Mouse (Mus musculus) heart, embryonic 14.5 days (tissue): ENCODE results near the gene Fezf1. TPM values are rescaled to one million over a fixed set of nuclear protein-coding genes. Genes with fewer than 3 reads are reported as not detected.

Source experiments
- ATAC-seq: fragments of 200-750 bp; cut with Nextera tagmentation; 2 replicates; pipeline ENCODE4 v1.8.0; 2017; ENCODE audit warnings: low read depth, moderate TSS enrichment; ENCODE audit not compliant: insufficient number of reproducible peaks, insufficient read depth, low FRiP score
- H3K27ac ChIP-seq, 2 experiments: fragments of 200-500 bp in 1 of 2; fragments of 300-500 bp in 1 of 2; sonication (generic) in 1 of 2; replicated peaks in 1 of 2; 2 replicates each; pipeline ENCODE4 v1.5.1; 2012 to 2014; ENCODE audit warnings: low read depth in 2 of 2, low read length in 2 of 2, control low read depth in 1 of 2, mild to moderate bottlenecking in 1 of 2, mixed read lengths in 1 of 2; ENCODE audit not compliant: control insufficient read depth in 1 of 2, insufficient read depth in 1 of 2
- H3K27me3 ChIP-seq: fragments of 300-500 bp; sonication (generic); 2 replicates; pipeline ENCODE4 v1.6.1; 2014; ENCODE audit warnings: mild to moderate bottlenecking, low read length, control low read depth; ENCODE audit not compliant: control insufficient read depth, insufficient read depth
- H3K36me3 ChIP-seq: fragments of 300-500 bp; sonication (generic); 2 replicates; pipeline ENCODE4 v1.6.1; 2014; ENCODE audit warnings: mild to moderate bottlenecking, control low read depth, low read length, mixed read lengths; ENCODE audit not compliant: control insufficient read depth, insufficient read depth
- H3K4me1 ChIP-seq, 2 experiments: fragments of 200-500 bp in 1 of 2; fragments of 300-500 bp in 1 of 2; sonication (generic) in 1 of 2; 2 replicates each; pipeline ENCODE4 v1.6.1; 2012 to 2014; ENCODE audit warnings: low read length in 2 of 2, control low read depth in 1 of 2, mixed read lengths in 1 of 2; ENCODE audit not compliant: control insufficient read depth in 2 of 2, insufficient read depth in 2 of 2
- H3K4me2 ChIP-seq: fragments of 300-500 bp; sonication (generic); 2 replicates; pipeline ENCODE4 v1.6.1; 2014; ENCODE audit warnings: mild to moderate bottlenecking, low read length
- H3K4me3 ChIP-seq, 2 experiments: fragments of 200-500 bp in 1 of 2; fragments of 300-500 bp in 1 of 2; sonication (generic) in 1 of 2; 2 replicates each; pipeline ENCODE4 v1.5.1; 2012 to 2014; ENCODE audit warnings: low read length in 2 of 2, mild to moderate bottlenecking in 2 of 2, control low read depth in 1 of 2, low read depth in 1 of 2, moderate library complexity in 1 of 2; ENCODE audit not compliant: control insufficient read depth in 1 of 2, insufficient read depth in 1 of 2
- H3K9ac ChIP-seq: fragments of 300-500 bp; sonication (generic); 2 replicates; pipeline ENCODE4 v1.6.1; 2014; ENCODE audit warnings: mild to moderate bottlenecking, low read length
- H3K9me3 ChIP-seq: fragments of 300-500 bp; sonication (generic); 2 replicates; pipeline ENCODE4 v1.6.1; 2016; ENCODE audit warnings: low read length, control low read depth; ENCODE audit not compliant: control insufficient read depth
- WGBS: fragments of 180-500 bp; shearing (Covaris S2); extraction: QIAGEN DNeasy Blood & Tissue Kit; methylation state at CpG from one replicate; pipeline ENCODE4 v1.1.7; 2014; 5-methylcytosine and 5-hydroxymethylcytosine counted together
- polyA plus RNA-seq: library from polyadenylated mRNA; unstranded; fragments of >200 nt; fragmentation: Nextera tagmentation; extraction: Ambion mirVana; gene quantifications from 2 replicates; pipeline ENCODE4 v1.2.1, GENCODE M21; 2014

Fezf1 gene
- polyA plus RNA-seq, 1 experiment from 2014 or later, result not detected

DNA sequence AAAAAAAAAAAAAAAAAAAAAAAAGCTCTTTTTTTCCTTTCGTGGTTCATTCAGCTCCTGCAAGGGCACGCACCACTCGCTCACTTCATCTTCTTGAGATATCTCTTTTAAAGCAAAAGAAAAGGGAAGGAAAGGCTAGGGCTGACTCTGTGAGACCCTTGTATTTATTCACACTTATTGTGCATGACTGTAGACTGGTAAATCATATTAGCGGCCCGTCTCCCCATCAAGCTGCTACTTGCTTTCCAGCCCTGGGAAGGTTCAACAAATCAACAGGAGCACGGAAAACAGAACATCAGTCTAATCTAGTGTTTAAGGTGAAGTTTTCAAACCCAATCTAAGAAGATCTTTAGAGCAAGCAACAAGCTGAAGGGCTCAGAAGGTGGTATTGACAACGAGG is 24.4 kb upstream of the Fezf1 start:
- ATAC-seq, result no peak
- 36% methylated on average over 7 of the region's 7 CpGs for WGBS

DNA sequence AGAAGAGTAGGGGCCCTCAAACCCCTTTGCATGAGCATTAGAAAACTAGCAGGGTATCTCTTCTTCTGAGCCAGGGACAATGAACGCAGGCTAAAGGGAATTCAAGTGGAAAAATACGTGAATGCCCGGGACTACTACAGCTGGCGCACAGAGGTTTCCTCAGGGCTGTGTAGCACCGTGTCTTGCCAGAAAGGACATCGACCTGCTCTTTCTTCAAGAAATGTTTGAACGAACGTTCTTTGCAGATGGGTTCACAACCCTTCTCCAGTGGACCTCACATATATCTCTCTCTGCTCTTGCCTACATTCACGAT is 12.5 kb upstream of the Fezf1 start:
- H3K4me1 ChIP-seq, result no peaks in the 10 kb centered on the region; a peak in 2 of 4 replicates
- no peaks in the 10 kb centered on the region for H3K36me3 ChIP-seq
- H3K27me3 ChIP-seq, result peaks cover 72% of the 10 kb centered on the region
- WGBS, result 6% methylated on average over 9 of the region's 9 CpGs
- no peak overlapping the region for H3K9ac ChIP-seq
- no peaks in the 10 kb centered on the region for H3K9me3 ChIP-seq
- no peak for ATAC-seq
- no peak overlapping the region for H3K27ac ChIP-seq
- peak overlapping the region; percentile 34 for H3K4me2 ChIP-seq
- H3K4me3 ChIP-seq, result peak overlapping the region in 1 of 2 experiments; percentile 10; a peak in 1 of 4 replicates

More for the DNA sequence above, 24.4 kb upstream of the Fezf1 start:
- no peaks in the 10 kb centered on the region for H3K4me1 ChIP-seq
- peaks cover 23% of the 10 kb centered on the region for H3K27me3 ChIP-seq
- H3K9ac ChIP-seq, result no peak overlapping the region
- no peak overlapping the region for H3K4me3 ChIP-seq
- H3K27ac ChIP-seq, result no peak overlapping the region
- no peaks in the 10 kb centered on the region for H3K36me3 ChIP-seq
- no peaks in the 10 kb centered on the region for H3K9me3 ChIP-seq
- no peak overlapping the region for H3K4me2 ChIP-seq

DNA sequence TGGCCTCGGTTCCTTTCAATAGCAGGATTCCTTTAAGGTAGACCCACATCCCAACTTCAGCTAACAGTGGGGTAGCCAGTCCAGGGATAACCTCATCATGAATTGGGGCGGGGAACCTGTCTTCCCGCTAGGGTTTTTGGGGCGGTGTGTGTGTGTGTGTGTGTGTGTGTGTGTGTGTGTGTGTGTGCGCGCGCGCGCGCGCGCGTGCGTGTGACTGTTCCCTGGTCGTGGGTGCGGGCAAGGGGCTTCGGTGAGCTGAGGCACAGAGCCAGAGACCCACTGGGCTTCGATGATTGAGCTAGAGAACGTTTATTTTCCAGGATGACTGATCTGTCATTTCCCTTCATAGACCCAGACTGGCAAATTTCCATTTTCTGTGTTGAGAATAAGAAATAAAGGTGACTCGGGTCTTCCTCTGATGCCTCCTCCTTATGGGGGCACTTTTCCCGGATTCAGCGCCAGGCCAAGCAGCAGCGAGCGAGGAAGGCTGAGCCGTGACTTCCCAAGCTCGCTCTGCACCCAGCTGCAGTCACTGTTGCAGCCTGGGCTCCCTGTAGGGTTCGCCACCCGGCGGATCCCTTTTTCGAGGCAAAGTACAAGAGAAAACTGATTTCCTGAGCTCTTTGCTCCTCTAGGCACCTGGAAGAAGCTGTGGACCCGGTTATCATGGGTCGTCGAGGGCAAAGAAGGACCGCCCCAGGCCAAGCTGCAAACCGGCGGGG is 12.0 kb upstream of the Fezf1 start:
- peak overlapping the region in 1 of 2 experiments; percentile 10; a peak in 1 of 4 replicates for H3K4me3 ChIP-seq
- H3K27me3 ChIP-seq, result peaks cover 77% of the 10 kb centered on the region
- no peaks in the 10 kb centered on the region for H3K36me3 ChIP-seq
- H3K4me1 ChIP-seq, result no peaks in the 10 kb centered on the region; a peak in 2 of 4 replicates
- ATAC-seq, result no peak
- no peak overlapping the region for H3K9ac ChIP-seq
- no peaks in the 10 kb centered on the region for H3K9me3 ChIP-seq
- peak overlapping the region; percentile 34 for H3K4me2 ChIP-seq
- 1% methylated on average over 32 of the region's 36 CpGs for WGBS
- no peak overlapping the region for H3K27ac ChIP-seq

DNA sequence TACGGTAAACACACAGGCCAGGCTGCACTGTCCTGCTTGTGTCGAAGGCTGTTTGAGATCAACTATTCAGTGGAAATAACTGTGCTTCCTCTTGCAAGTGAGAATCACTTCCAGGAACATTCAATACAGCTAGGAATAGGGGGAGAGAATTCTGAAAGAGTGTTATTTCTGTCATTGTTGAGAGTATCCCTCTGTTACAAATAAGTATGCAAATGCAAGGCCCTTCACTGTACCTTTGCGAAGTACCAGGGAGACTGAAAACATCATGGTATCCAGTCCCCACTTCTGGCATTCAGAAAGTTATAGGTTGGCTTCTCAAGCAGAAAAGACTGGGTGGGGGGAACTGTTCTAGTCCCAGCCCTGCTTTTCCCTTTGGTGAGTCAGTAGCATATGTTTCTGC is 9.8 kb upstream of the Fezf1 start:
- H3K4me3 ChIP-seq, result no peak overlapping the region
- H3K4me2 ChIP-seq, result no peak overlapping the region
- H3K4me1 ChIP-seq, result no peaks in the 10 kb centered on the region; a peak in 2 of 4 replicates
- no peak overlapping the region for H3K9ac ChIP-seq
- H3K27me3 ChIP-seq, result peaks cover 97% of the 10 kb centered on the region
- WGBS, result 26% methylated on average over 3 of the region's 3 CpGs
- no peak overlapping the region for H3K27ac ChIP-seq
- no peaks in the 10 kb centered on the region for H3K36me3 ChIP-seq
- no peak for ATAC-seq
- no peaks in the 10 kb centered on the region for H3K9me3 ChIP-seq

DNA sequence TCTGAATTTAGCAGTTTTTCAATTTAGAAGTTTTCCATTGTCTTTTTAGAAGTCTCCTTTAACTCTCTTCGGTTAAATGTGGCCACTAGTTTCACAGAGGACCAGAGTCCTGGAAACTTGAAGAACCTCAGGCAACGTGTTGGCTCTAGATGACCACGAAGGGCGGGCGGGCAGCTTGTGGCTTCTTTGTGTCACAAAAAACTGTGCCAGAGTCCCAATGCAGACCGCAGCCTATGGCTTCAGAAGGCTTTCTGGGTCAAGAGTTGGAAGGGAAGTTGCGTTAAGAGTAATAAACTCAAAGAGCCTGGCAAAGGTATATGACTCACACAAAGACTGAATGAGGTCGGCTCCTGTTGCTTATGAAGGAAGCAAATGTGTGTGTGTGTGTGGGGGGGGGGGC is 7.0 kb upstream of the Fezf1 start:
- Histone ChIP-seq H3K36me3 (no peaks in the 10 kb centered on the region), H3K9ac (no peak overlapping the region), H3K4me1 (no peaks in the 10 kb centered on the region; a peak in 2 of 4 replicates), H3K4me2 (no peak overlapping the region), H3K9me3 (no peaks in the 10 kb centered on the region), H3K4me3 (no peak overlapping the region), H3K27ac (no peak overlapping the region), H3K27me3 (peaks cover 97% of the 10 kb centered on the region)
- 5% methylated on average over 8 of the region's 8 CpGs for WGBS
- no peak for ATAC-seq

DNA sequence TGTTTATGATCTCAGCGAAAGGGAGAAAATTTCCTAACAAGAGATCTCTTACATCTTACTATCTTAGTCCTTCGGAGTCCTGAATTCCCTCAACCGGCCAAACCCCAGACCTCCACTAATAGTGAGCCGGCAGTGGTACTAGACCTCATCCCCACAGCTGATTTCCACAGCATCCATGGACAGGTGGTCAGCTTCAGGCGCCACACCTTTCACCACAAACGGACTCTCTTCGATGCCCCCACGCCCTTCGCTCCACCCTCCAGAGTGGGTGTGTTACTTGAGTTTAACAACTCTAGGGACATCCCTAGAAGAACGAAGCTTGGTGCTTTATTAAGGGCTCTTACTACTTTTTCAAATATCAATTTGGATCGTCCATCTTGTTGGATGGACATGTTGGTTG is 6.5 kb upstream of the Fezf1 start:
- H3K4me2 ChIP-seq, result no peak overlapping the region
- WGBS, result 4% methylated on average over 11 of the region's 11 CpGs
- H3K9ac ChIP-seq, result no peak overlapping the region
- no peak for ATAC-seq
- no peak overlapping the region for H3K4me3 ChIP-seq
- H3K4me1 ChIP-seq, result no peaks in the 10 kb centered on the region; a peak in 1 of 4 replicates
- H3K36me3 ChIP-seq, result no peaks in the 10 kb centered on the region
- no peaks in the 10 kb centered on the region for H3K9me3 ChIP-seq
- H3K27ac ChIP-seq, result no peak overlapping the region
- peaks cover 97% of the 10 kb centered on the region for H3K27me3 ChIP-seq

DNA sequence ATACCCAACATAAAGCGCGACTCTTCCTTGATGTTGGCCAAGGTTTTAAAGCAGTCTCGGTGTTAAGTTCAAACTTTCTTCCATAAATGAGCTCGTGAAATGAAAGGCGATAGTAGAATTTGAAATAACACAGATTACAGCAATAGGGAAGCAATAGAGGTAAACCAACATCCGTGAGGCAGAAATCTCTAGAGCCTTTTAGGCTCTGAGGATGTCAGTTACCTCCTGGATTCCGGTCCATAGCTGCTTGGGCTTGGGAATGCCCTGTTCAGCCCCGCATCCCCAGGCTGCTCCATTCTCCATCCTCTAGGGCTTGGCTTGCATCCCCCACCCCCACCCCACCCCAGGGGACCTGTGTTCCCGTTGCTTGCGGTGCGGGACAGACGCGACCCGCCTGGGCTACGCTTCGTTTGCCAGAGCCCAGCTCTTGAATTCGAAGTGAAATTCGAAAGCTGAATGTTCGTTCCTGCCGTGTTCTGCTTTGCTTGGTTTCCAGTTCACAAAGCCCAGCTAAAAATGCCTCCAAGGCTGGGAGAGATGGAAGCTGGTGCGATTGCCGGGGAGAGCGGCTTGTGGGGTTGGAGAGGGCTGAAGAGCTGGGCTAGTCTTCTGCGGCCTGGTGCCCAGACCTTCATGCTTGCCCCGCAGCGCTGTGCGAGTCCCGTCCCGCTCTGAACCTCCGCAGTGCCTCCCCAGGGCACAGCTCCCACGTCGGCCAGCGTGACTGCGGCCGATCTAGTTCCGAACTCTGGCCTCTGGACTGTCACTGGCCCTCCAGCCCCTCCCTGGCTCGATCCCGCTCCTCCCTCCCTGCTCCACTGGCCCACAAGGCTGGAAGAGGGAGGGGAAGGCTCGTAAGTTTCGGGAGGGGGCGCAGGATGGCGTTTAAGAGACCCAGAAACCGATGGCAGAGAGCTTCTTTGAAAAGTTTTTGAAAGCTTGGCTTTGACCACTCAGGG is 5.5 kb upstream of the Fezf1 start:
- no peaks in the 10 kb centered on the region for H3K9me3 ChIP-seq
- peak overlapping the region in 1 of 2 experiments; percentile 10; a peak in 1 of 4 replicates for H3K4me3 ChIP-seq
- H3K27ac ChIP-seq, result no peak overlapping the region
- ATAC-seq, result no peak
- H3K36me3 ChIP-seq, result no peaks in the 10 kb centered on the region
- peaks cover 96% of the 10 kb centered on the region for H3K27me3 ChIP-seq
- 1% methylated on average over 43 of the region's 43 CpGs for WGBS
- no peak overlapping the region for H3K9ac ChIP-seq
- H3K4me1 ChIP-seq, result peaks cover 0 to 7% of the 10 kb centered on the region in 2 experiments; a peak in 3 of 4 replicates
- H3K4me2 ChIP-seq, result no peak overlapping the region
